20 mouse cellular contexts compared by ENCODE assay signal in the genomic region with DNA sequence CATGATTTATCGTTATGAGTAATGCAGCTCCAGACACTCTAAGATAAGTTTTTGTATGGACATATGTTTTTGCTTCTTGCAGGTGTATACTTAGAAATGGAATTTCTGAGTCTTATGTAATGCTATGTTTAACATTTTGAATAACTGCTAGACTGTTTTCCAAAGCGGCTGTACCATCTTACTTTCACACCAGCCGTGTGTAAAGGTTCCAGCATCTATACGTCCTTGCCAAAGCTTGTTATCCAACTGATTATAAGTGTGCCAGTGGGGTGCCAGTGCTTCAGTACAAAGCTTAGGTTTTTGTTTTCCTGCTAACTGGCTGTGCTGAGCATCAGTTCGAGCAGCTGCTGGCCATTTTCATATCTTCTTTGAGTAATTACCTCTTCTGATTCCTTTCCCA. TPM values are rescaled to one million over a fixed set of nuclear protein-coding genes. Genes with fewer than 3 reads are reported as not detected.
DNase-seq lines count a peak whose midpoint lies in the region; ATAC-seq and TF ChIP-seq lines count a peak whose summit lies in the region.
"Had no signal": no experiment of that assay in that cellular context is flagged by ENCODE, and none has a peak within 500 bp of the region (broad histone marks: within the 10 kb centered on the region; RNA-seq: fewer than 3 reads in every experiment).

No protein-coding gene starts in this region.

- no peaks in the 10 kb centered on the region for H3K36me3 ChIP-seq in hindbrain, embryonic 14.5 days (replicated peaks; ENCODE audit: control insufficient read depth, insufficient read depth)
- H3K36me3 ChIP-seq: forebrain, embryonic 10.5 days; hindbrain, embryonic 12.5 days; intestine, embryonic 15.5 days had no signal

- no peak for DNase-seq in frontal cortex, postnatal 10 days (ENCODE audit: low spot score in 2 of 2)
- peak; percentile 10 to 42 for DNase-seq in left cerebral cortex, postnatal 25 days (ENCODE audit: low spot score in 2 of 2)
- no peak for DNase-seq in left cerebral cortex, postnatal 10 days (ENCODE audit: extremely low spot score in 1 of 2, low spot score in 2 of 2)
- peak; percentile 55 for DNase-seq in brain, embryonic 14.5 days (ENCODE audit: low read depth)
- no peak for DNase-seq in hindbrain, embryonic 14.5 days (ENCODE audit: low spot score)
- DNase-seq: adrenal gland, adult 2 months; adrenal gland, postnatal 14 days; cerebellum, adult 18-20 months; cerebellum, adult 9-10 months; cerebellum, postnatal 14 days; gastrocnemius, postnatal 14 days; heart, adult 11 months had no signal

- no peaks in the 10 kb centered on the region for H3K4me1 ChIP-seq in hindbrain, embryonic 14.5 days (replicated peaks; ENCODE audit: control insufficient read depth, insufficient read depth, low read length)
- H3K4me1 ChIP-seq: hindbrain, embryonic 12.5 days; intestine, embryonic 15.5 days had no signal

- TF ChIP-seq POLR2A in brain, embryonic 14.5 days (IDR thresholded peaks at IDR 0.05; ENCODE audit: borderline replicate concordance, extremely low read depth, insufficient read depth, insufficient read length, poor library complexity, severe bottlenecking), result no peak

- no peaks in the 10 kb centered on the region for H3K27me3 ChIP-seq in hindbrain, embryonic 14.5 days (ENCODE audit: control insufficient read depth, insufficient read depth, low read length)
- H3K27me3 ChIP-seq: hindbrain, embryonic 12.5 days; intestine, embryonic 15.5 days had no signal

- TF ChIP-seq CTCF in brain, embryonic 14.5 days (IDR thresholded peaks at IDR 0.05; ENCODE audit: borderline replicate concordance, extremely low read depth, insufficient read depth, insufficient read length), result no peak

- no peak overlapping the region for H3K4me3 ChIP-seq in hindbrain, embryonic 14.5 days (replicated peaks; ENCODE audit: low read length)
- H3K4me3 ChIP-seq: forebrain, embryonic 10.5 days; hindbrain, embryonic 12.5 days; intestine, embryonic 15.5 days had no signal

- 75% methylated on average over 5 of the region's 5 CpGs for WGBS in hindbrain, embryonic 14.5 days

- no peaks in the 10 kb centered on the region for H3K9me3 ChIP-seq in hindbrain, embryonic 14.5 days (ENCODE audit: control insufficient read depth, low read length)
- H3K9me3 ChIP-seq: forebrain, embryonic 10.5 days; hindbrain, embryonic 12.5 days; intestine, embryonic 15.5 days had no signal

- peak; percentile 72 for ATAC-seq in frontal cortex, adult (ENCODE audit: low TSS enrichment)
- ATAC-seq in hindbrain, embryonic 14.5 days (ENCODE audit: low FRiP score), result no peak
- ATAC-seq: CD4-positive, CD25-positive, alpha-beta regulatory T cell, adult 4 months; forebrain, embryonic 16.5 days; hindbrain, embryonic 16.5 days; intestine, embryonic 15.5 days had no signal

- H3K4me2 ChIP-seq in hindbrain, embryonic 14.5 days (replicated peaks), result no peak overlapping the region
- H3K4me2 ChIP-seq: heart, embryonic 11.5 days; hindbrain, embryonic 12.5 days; intestine, embryonic 15.5 days had no signal

- no peak overlapping the region for H3K9ac ChIP-seq in hindbrain, embryonic 14.5 days
- H3K9ac ChIP-seq: hindbrain, embryonic 12.5 days; intestine, embryonic 15.5 days had no signal

- H3K27ac ChIP-seq in hindbrain, embryonic 14.5 days, result no peak overlapping the region
- H3K27ac ChIP-seq: forebrain, embryonic 10.5 days; hindbrain, embryonic 12.5 days; intestine, embryonic 15.5 days had no signal

- intact Hi-C loops in left cerebral cortex, postnatal 25 days (cut with DNase I), result no loop called here
- intact Hi-C loops in left cerebral cortex, postnatal 10 days (cut with DNase I), result no loop called here

RNA-seq across cellular contexts. Expression of a gene that starts 22.3 kb away (rescaled TPM):
- total RNA-seq in left cerebral cortex, postnatal 25 days (2021), result 1 to 10 TPM; 1.4 to 2.8 TPM
- total RNA-seq in left cerebral cortex, postnatal 10 days (2021), result 1 to 10 TPM in 1 of 2 experiments, under 1 TPM in 1; 0.65 to 1.4 TPM
- polyA plus RNA-seq in brain, embryonic 14.5 days (2012; rRNA removed), result 1.1 and 1.7 TPM in 2 replicates
- 1.6 and 1.7 TPM in 2 replicates for polyA plus RNA-seq in hindbrain, embryonic 14.5 days (2014; fragmentation: Nextera tagmentation; extraction: Ambion mirVana)

Comparison
In these comparisons a context has a peak if more than half of its experiments do, and no peak if none do; other contexts are left out.
1. DNase-seq: peak in left cerebral cortex, postnatal 25 days (2 of 2) and brain, embryonic 14.5 days (single experiment); none in frontal cortex, postnatal 10 days (0 of 2), left cerebral cortex, postnatal 10 days (0 of 2) and hindbrain, embryonic 14.5 days (single experiment).